Mouse (Mus musculus) olfactory bulb, adult 2 months (tissue): Measurements from ENCODE around the gene Bbof1. TPM values are rescaled to one million over a fixed set of nuclear protein-coding genes. Genes with fewer than 3 reads are reported as not detected.

Experiments
- H3K27ac ChIP-seq: fragments of 200-500 bp; 2 replicates; pipeline ENCODE4 v1.5.1; 2012; ENCODE audit warnings: low read depth, low read length; ENCODE audit not compliant: insufficient read depth
- H3K4me1 ChIP-seq: fragments of 200-500 bp; 2 replicates; pipeline ENCODE4 v1.6.1; 2012; ENCODE audit warnings: low read length; ENCODE audit not compliant: control insufficient read depth, insufficient read depth
- H3K4me3 ChIP-seq: fragments of 200-500 bp; 2 replicates; pipeline ENCODE4 v1.5.1; 2012; ENCODE audit warnings: mild to moderate bottlenecking, low read depth, low read length, moderate library complexity; ENCODE audit not compliant: insufficient read depth
- CTCF ChIP-seq: fragments of 200-500 bp; IDR thresholded peaks from 2 replicates; pipeline ENCODE4 v1.5.1; 2012; ENCODE audit warnings: low read depth, mild to moderate bottlenecking, low read length, moderate library complexity; ENCODE audit not compliant: insufficient read depth
- POLR2A ChIP-seq: fragments of 200-500 bp; IDR thresholded peaks from 2 replicates; pipeline ENCODE4 v1.6.1; 2012; ENCODE audit warnings: mild to moderate bottlenecking, low read depth, low read length, moderate library complexity; ENCODE audit not compliant: insufficient read depth
- WGBS: fragments of 180-500 bp; shearing (Covaris S2); methylation state at CpG from one replicate; pipeline ENCODE4 v1.1.7; 2018; 5-methylcytosine and 5-hydroxymethylcytosine counted together
- polyA plus RNA-seq: library from polyadenylated mRNA; stranded (reverse); fragments of >200 nt; gene quantifications from 2 replicates; pipeline ENCODE4 v1.2.4, GENCODE M21; 2012; ENCODE audit warnings: low replicate concordance; ENCODE audit not compliant: missing spikeins, insufficient read depth, insufficient read length

Gene Bbof1
- polyA plus RNA-seq, 1 experiment, result not detected

GRCm38 (mm10) chr12:84397685-84398084 lies 11.2 kb upstream of the Bbof1 start:
- Histone ChIP-seq H3K4me3 (no peak overlapping the region), H3K4me1 (no peaks in the 10 kb centered on the region), H3K27ac (no peak overlapping the region)
- TF ChIP-seq POLR2A (no peak), CTCF (no peak)

- no peak overlapping the region for H3K4me3 ChIP-seq
- TF ChIP-seq CTCF, result no peak
- no peak for TF ChIP-seq POLR2A
- no peak overlapping the region for H3K27ac ChIP-seq
- H3K4me1 ChIP-seq, result no peaks in the 10 kb centered on the region
- WGBS, result 92% methylated on average over 5 of the region's 5 CpGs
These were observed 10.2 kb upstream of the Bbof1 start for GRCm38 (mm10) chr12:84398629-84399028.

GRCm38 (mm10) chr12:84399135-84399534 lies 9.7 kb upstream of the Bbof1 start:
- H3K4me1 ChIP-seq, result no peaks in the 10 kb centered on the region
- no peak overlapping the region for H3K27ac ChIP-seq
- 86% methylated on average over 9 of the region's 9 CpGs for WGBS
- no peak overlapping the region for H3K4me3 ChIP-seq
- TF ChIP-seq CTCF (no peak), POLR2A (no peak)

- WGBS, result 83% methylated on average over 9 of the region's 9 CpGs
- no peak overlapping the region for H3K4me3 ChIP-seq
- H3K4me1 ChIP-seq, result no peaks in the 10 kb centered on the region
- no peak overlapping the region for H3K27ac ChIP-seq
- TF ChIP-seq POLR2A, result no peak
- TF ChIP-seq CTCF, result no peak
These were observed 9.2 kb upstream of the Bbof1 start for GRCm38 (mm10) chr12:84399663-84400062.

- H3K4me1 ChIP-seq, result no peaks in the 10 kb centered on the region
- no peak overlapping the region for H3K4me3 ChIP-seq
- no peak overlapping the region for H3K27ac ChIP-seq
- TF ChIP-seq POLR2A, result no peak
- no peak for TF ChIP-seq CTCF
- 88% methylated on average over 3 of the region's 3 CpGs for WGBS
These were observed 8.8 kb upstream of the Bbof1 start for GRCm38 (mm10) chr12:84400068-84400467.

GRCm38 (mm10) chr12:84400653-84401052 lies 8.2 kb upstream of the Bbof1 start:
- no peak for TF ChIP-seq CTCF
- no peak for TF ChIP-seq POLR2A
- no peak overlapping the region for H3K4me3 ChIP-seq
- H3K27ac ChIP-seq, result no peak overlapping the region
- no peaks in the 10 kb centered on the region for H3K4me1 ChIP-seq
- 76% methylated on average over 3 of the region's 3 CpGs for WGBS

GRCm38 (mm10) chr12:84402923-84403322 lies 5.9 kb upstream of the Bbof1 start:
- TF ChIP-seq POLR2A, result no peak
- no peak for TF ChIP-seq CTCF
- Histone ChIP-seq H3K27ac (no peak overlapping the region), H3K4me1 (no peaks in the 10 kb centered on the region), H3K4me3 (no peak overlapping the region)
- WGBS, result 89% methylated on average over 9 of the region's 9 CpGs

- WGBS, result 39% methylated on average over 6 of the region's 6 CpGs
- TF ChIP-seq CTCF (no peak), POLR2A (no peak)
- no peaks in the 10 kb centered on the region for H3K4me1 ChIP-seq
- H3K4me3 ChIP-seq, result no peak overlapping the region
- no peak overlapping the region for H3K27ac ChIP-seq
These were observed 4.3 kb upstream of the Bbof1 start for GRCm38 (mm10) chr12:84404541-84404940.

GRCm38 (mm10) chr12:84407259-84407658 lies 1.6 kb upstream of the Bbof1 start:
- no peak for TF ChIP-seq CTCF
- no peak for TF ChIP-seq POLR2A
- WGBS, result 68% methylated on average over 4 of the region's 4 CpGs
- Histone ChIP-seq H3K27ac (no peak overlapping the region), H3K4me3 (no peak overlapping the region), H3K4me1 (no peaks in the 10 kb centered on the region)

- Histone ChIP-seq H3K27ac (peak overlapping the region; percentile 76), H3K4me1 (no peaks in the 10 kb centered on the region), H3K4me3 (peak overlapping the region; percentile 92)
- no peak for TF ChIP-seq CTCF
- no peak for TF ChIP-seq POLR2A
- WGBS, result 1% methylated on average over 52 of the region's 52 CpGs
These were observed 725 bp upstream of the Bbof1 start for GRCm38 (mm10) chr12:84407874-84408818.
